Mouse (Mus musculus): ENCODE results near the gene Cdkl1. TPM values are rescaled to one million over a fixed set of nuclear protein-coding genes. Genes with fewer than 3 reads are reported as not detected.

Gene Cdkl1
- polyA plus RNA-seq, 1 experiment: not detected

DNA sequence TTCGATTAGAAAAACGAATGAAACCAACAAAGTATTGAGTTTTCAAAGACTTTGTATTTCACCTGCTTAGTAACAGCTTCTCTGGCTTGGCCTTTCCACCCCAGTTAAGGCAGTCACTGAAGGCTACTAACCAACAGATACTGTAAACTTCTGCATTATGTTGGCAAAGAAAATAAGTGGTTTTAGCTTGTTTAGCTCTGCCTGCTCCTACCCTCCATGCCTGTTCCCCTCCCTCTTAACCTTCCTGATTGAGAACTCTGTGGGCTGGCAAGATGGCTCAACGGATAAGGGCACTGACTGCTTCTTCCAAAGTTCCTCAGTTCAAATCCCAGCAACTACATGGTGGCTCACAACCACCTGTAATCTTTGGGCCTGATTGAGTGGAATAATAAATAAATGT, 57.1 kb downstream of the Cdkl1 start:
- TF ChIP-seq CEBPB (IDR thresholded peaks at IDR 0.05; ENCODE audit: low read depth): no peak
- TF ChIP-seq MYOG (IDR thresholded peaks at IDR 0.05; ENCODE audit: control insufficient read depth, extremely low read depth, insufficient read length): no peak
- no peak for TF ChIP-seq FOSL1 (IDR thresholded peaks at IDR 0.05; ENCODE audit: insufficient read depth, low read length, poor library complexity, severe bottlenecking)
- no peak for TF ChIP-seq MYOD1 (IDR thresholded peaks at IDR 0.05; ENCODE audit: control insufficient read depth, insufficient read length, low read depth)
- no peak for TF ChIP-seq USF1 (IDR thresholded peaks at IDR 0.05; ENCODE audit: low read depth)
- no peak for TF ChIP-seq CTCF (IDR thresholded peaks at IDR 0.05; ENCODE audit: control insufficient read depth, insufficient read depth, insufficient read length)
- no peak for TF ChIP-seq MAX (IDR thresholded peaks at IDR 0.05)
- no peaks in the 10 kb centered on the region for H3K79me2 ChIP-seq (ENCODE audit: control insufficient read depth, insufficient read depth)
- H3ac ChIP-seq (ENCODE audit: control insufficient read depth, insufficient read length, low read depth): no peak overlapping the region
- H3K27me3 ChIP-seq (ENCODE audit: control insufficient read depth, insufficient read depth, insufficient read length): no peaks in the 10 kb centered on the region
- H3K36me3 ChIP-seq (ENCODE audit: control insufficient read depth, insufficient read depth): no peaks in the 10 kb centered on the region
- H3K79me3 ChIP-seq (ENCODE audit: low read depth): no peaks in the 10 kb centered on the region
- no peak overlapping the region for H3K4me3 ChIP-seq (ENCODE audit: insufficient read depth, poor library complexity, severe bottlenecking)

DNA sequence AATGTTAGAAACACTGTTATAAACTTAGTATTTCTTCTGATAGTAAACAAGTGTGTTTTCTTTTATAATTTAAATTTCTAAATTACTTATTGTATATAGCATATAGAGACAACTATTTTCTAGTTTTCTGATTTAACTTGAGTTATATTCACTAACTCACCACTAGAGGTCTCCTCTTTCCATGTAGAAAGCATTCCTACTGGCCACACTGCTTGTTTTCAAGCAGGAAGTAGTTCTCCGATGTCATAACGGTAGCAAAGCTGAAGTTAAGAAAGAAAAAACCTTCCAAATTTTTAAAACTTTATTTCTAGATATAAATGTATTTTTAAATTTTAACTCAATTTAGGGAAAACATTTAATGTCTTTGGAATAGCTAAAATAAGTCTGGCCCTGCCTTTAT, 57.5 kb downstream of the Cdkl1 start:
- Histone ChIP-seq H3K27me3 (ENCODE audit: control insufficient read depth, insufficient read depth, insufficient read length) (no peaks in the 10 kb centered on the region), H3K79me3 (ENCODE audit: low read depth) (no peaks in the 10 kb centered on the region), H3K4me3 (ENCODE audit: insufficient read depth, poor library complexity, severe bottlenecking) (no peak overlapping the region), H3ac (ENCODE audit: control insufficient read depth, insufficient read length, low read depth) (no peak overlapping the region), H3K79me2 (ENCODE audit: control insufficient read depth, insufficient read depth) (no peaks in the 10 kb centered on the region), H3K36me3 (ENCODE audit: control insufficient read depth, insufficient read depth) (no peaks in the 10 kb centered on the region)
- TF ChIP-seq USF1 (IDR thresholded peaks at IDR 0.05; ENCODE audit: low read depth) (no peak), CTCF (IDR thresholded peaks at IDR 0.05; ENCODE audit: control insufficient read depth, insufficient read depth, insufficient read length) (no peak), FOSL1 (IDR thresholded peaks at IDR 0.05; ENCODE audit: insufficient read depth, low read length, poor library complexity, severe bottlenecking) (no peak), MAX (IDR thresholded peaks at IDR 0.05) (no peak), MYOG (IDR thresholded peaks at IDR 0.05; ENCODE audit: control insufficient read depth, extremely low read depth, insufficient read length) (no peak), MYOD1 (IDR thresholded peaks at IDR 0.05; ENCODE audit: control insufficient read depth, insufficient read length, low read depth) (no peak), CEBPB (IDR thresholded peaks at IDR 0.05; ENCODE audit: low read depth) (no peak)

DNA sequence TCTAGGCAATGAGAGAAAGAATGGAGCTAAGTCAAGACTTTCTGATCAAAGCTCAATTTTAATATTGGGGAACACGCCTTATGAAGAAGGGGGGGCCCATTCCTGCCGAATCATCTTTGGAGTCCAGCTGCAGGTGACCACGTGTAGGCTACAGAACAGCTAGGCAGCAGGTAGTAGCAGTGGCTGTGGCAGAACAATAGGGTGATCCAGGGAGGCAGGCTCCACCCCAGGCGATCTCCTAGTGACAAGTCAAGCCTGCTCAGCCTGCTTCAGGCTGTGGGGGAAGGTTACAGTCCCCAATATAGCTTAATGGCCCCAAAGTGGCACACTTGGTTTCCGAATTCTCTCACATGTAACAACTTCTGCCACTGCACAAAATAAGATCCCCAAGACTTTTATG, 58.8 kb downstream of the Cdkl1 start:
- Histone ChIP-seq H3K4me3 (ENCODE audit: insufficient read depth, poor library complexity, severe bottlenecking) (no peak overlapping the region), H3K79me3 (ENCODE audit: low read depth) (no peaks in the 10 kb centered on the region), H3K36me3 (ENCODE audit: control insufficient read depth, insufficient read depth) (no peaks in the 10 kb centered on the region), H3K79me2 (ENCODE audit: control insufficient read depth, insufficient read depth) (no peaks in the 10 kb centered on the region), H3ac (ENCODE audit: control insufficient read depth, insufficient read length, low read depth) (no peak overlapping the region), H3K27me3 (ENCODE audit: control insufficient read depth, insufficient read depth, insufficient read length) (no peaks in the 10 kb centered on the region)
- TF ChIP-seq MYOG (IDR thresholded peaks at IDR 0.05; ENCODE audit: control insufficient read depth, extremely low read depth, insufficient read length) (no peak), CEBPB (IDR thresholded peaks at IDR 0.05; ENCODE audit: low read depth) (no peak), MYOD1 (IDR thresholded peaks at IDR 0.05; ENCODE audit: control insufficient read depth, insufficient read length, low read depth) (no peak), FOSL1 (IDR thresholded peaks at IDR 0.05; ENCODE audit: insufficient read depth, low read length, poor library complexity, severe bottlenecking) (no peak), CTCF (IDR thresholded peaks at IDR 0.05; ENCODE audit: control insufficient read depth, insufficient read depth, insufficient read length) (no peak), USF1 (IDR thresholded peaks at IDR 0.05; ENCODE audit: low read depth) (no peak), MAX (IDR thresholded peaks at IDR 0.05) (no peak)

DNA sequence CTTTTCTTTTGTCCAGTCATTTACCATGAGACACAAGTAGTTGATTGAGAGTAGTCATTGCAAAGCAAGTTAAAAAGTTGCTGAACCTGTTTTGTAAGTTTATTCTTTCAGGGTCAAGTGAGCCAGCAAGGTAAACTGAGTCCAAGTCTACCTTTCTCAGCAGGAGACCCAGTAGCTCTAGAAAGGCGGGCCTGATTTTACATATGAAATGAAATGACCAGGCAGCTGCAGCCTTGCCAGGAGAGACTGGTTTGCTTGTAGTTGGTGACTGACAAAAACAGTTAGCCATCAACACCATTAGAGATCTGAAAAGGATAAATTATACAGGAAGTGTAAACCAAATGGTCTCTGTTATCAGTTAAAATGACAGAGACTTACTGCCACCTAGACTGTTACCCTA, 60.8 kb downstream of the Cdkl1 start:
- Histone ChIP-seq H3K4me3 (ENCODE audit: insufficient read depth, poor library complexity, severe bottlenecking) (no peak overlapping the region), H3K27me3 (ENCODE audit: control insufficient read depth, insufficient read depth, insufficient read length) (no peaks in the 10 kb centered on the region), H3K79me3 (ENCODE audit: low read depth) (no peaks in the 10 kb centered on the region), H3K79me2 (ENCODE audit: control insufficient read depth, insufficient read depth) (no peaks in the 10 kb centered on the region), H3K36me3 (ENCODE audit: control insufficient read depth, insufficient read depth) (no peaks in the 10 kb centered on the region), H3ac (ENCODE audit: control insufficient read depth, insufficient read length, low read depth) (no peak overlapping the region)
- TF ChIP-seq MYOG (IDR thresholded peaks at IDR 0.05; ENCODE audit: control insufficient read depth, extremely low read depth, insufficient read length) (no peak), CEBPB (IDR thresholded peaks at IDR 0.05; ENCODE audit: low read depth) (no peak)

DNA sequence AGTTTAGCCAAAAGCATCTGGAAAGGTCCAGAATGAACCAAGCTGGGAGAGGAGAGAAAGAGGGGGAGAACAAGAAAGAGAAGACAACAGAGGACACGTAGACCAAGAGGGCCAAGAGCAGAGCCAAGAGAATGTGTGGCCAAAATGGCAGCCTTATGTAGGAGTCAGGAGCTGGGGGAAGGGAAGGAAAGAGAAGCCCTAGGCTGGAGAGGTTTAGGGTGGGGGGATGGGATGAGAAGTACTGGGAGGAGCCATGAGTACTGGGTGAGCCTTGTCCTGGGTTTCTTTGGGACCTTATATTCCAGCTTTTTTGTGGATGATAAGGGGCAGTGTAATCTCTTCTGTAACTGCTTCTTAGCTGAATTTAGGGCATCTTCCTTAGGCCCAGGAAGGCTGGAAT, 61.8 kb downstream of the Cdkl1 start:
- no peaks in the 10 kb centered on the region for H3K27me3 ChIP-seq (ENCODE audit: control insufficient read depth, insufficient read depth, insufficient read length)
- TF ChIP-seq CEBPB (IDR thresholded peaks at IDR 0.05; ENCODE audit: low read depth): no peak
- no peak for TF ChIP-seq MYOG (IDR thresholded peaks at IDR 0.05; ENCODE audit: control insufficient read depth, extremely low read depth, insufficient read length)
- no peak for TF ChIP-seq USF1 (IDR thresholded peaks at IDR 0.05; ENCODE audit: low read depth)
- TF ChIP-seq MYOD1 (IDR thresholded peaks at IDR 0.05; ENCODE audit: control insufficient read depth, insufficient read length, low read depth): no peak
- TF ChIP-seq CTCF (IDR thresholded peaks at IDR 0.05; ENCODE audit: control insufficient read depth, insufficient read depth, insufficient read length): no peak
- TF ChIP-seq MAX (IDR thresholded peaks at IDR 0.05): no peak
- no peak for TF ChIP-seq FOSL1 (IDR thresholded peaks at IDR 0.05; ENCODE audit: insufficient read depth, low read length, poor library complexity, severe bottlenecking)
- peaks cover 2% of the 10 kb centered on the region for H3K79me2 ChIP-seq (ENCODE audit: control insufficient read depth, insufficient read depth)
- no peaks in the 10 kb centered on the region for H3K79me3 ChIP-seq (ENCODE audit: low read depth)
- H3ac ChIP-seq (ENCODE audit: control insufficient read depth, insufficient read length, low read depth): no peak overlapping the region
- no peak overlapping the region for H3K4me3 ChIP-seq (ENCODE audit: insufficient read depth, poor library complexity, severe bottlenecking)
- H3K36me3 ChIP-seq (ENCODE audit: control insufficient read depth, insufficient read depth): no peaks in the 10 kb centered on the region

DNA sequence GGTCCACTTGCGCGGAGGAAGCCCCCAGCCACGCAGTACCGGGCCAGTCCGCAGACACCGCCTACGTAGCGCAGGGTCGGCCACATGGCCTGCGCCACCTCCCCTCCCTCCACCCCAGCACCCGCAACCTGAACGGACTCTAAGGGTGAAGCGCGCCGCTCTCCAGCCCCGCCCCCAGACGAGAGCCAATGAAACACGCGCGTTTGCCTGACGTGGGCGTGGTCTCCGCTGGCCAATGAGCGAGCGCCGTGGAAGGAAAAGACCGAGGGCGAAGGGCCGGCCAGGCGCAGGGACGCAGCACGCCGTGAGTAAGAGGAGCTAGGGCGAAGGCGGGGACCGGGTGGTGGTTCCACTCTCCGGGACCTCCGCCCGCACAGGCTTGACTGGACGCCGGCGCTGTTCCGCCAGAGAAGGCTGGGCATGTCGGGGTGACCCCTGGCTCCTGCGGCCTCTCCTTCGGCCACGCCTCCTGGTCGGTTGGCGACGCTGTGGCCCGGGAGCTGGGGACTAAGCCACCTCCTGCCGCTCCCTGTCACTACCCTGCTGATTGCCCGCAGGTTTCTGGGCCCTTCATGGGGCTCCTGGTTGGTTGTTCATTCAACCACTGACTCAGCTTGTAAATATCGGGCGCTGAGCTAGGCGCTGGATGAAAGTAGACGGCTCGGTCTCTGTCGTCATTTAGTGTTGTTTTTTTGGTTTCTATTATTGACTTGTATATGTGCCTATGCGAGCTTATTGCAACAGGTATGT, 66.2 kb downstream of the Cdkl1 start, which contains the start of the genes L2hgdh and Atp5s:
Gene L2hgdh, minus strand, starts transcription at position 163 of the 750 bp plus-strand sequence.
Gene Atp5s, plus strand, starts transcription at position 240 of the 750 bp plus-strand sequence.
- Histone ChIP-seq H3K79me3 (ENCODE audit: low read depth) (peaks cover 5% of the 10 kb centered on the region), H3K27me3 (ENCODE audit: control insufficient read depth, insufficient read depth, insufficient read length) (no peaks in the 10 kb centered on the region), H3ac (ENCODE audit: control insufficient read depth, insufficient read length, low read depth) (peak within 1 kb of the TSS; percentile 87), H3K79me2 (ENCODE audit: control insufficient read depth, insufficient read depth) (peaks cover 23% of the 10 kb centered on the region), H3K4me3 (ENCODE audit: insufficient read depth, poor library complexity, severe bottlenecking) (peak within 1 kb of the TSS; percentile 61), H3K36me3 (ENCODE audit: control insufficient read depth, insufficient read depth) (peaks cover 18% of the 10 kb centered on the region)
- TF ChIP-seq CTCF (IDR thresholded peaks at IDR 0.05; ENCODE audit: control insufficient read depth, insufficient read depth, insufficient read length) (no peak), MAX (IDR thresholded peaks at IDR 0.05) (peak; percentile 62), FOSL1 (IDR thresholded peaks at IDR 0.05; ENCODE audit: insufficient read depth, low read length, poor library complexity, severe bottlenecking) (no peak)

Measured in C2C12 (cell line).